Mouse (Mus musculus): ENCODE data around the gene Tubg2.

GRCm38 (mm10) chr11:101191919-101192470 lies 36.3 kb downstream of the Tubg2 start:
- TF ChIP-seq ZC3H11A (IDR thresholded peaks at IDR 0.05; ENCODE audit: borderline replicate concordance, low read depth, low read length) (no peak), HCFC1 (IDR thresholded peaks at IDR 0.05; ENCODE audit: borderline replicate concordance, insufficient read depth, low read length) (no peak)

Measured in ES-E14 (cell line).